Mouse (Mus musculus) MEL (cell line): ENCODE measurements around the gene Afg1l. TPM values are rescaled to one million over a fixed set of nuclear protein-coding genes. Genes with fewer than 3 reads are reported as not detected.
A peak's percentile ranks its signal among the peaks of the same experiment; 100 is the strongest.

Source experiments
- DNase-seq: peaks from one replicate; pipeline ENCODE4 v3.0.0; 2011; ENCODE audit warnings: low read depth, low spot score
- H3K27ac ChIP-seq: 2 replicates; pipeline ENCODE4 v1.5.1; 2012; ENCODE audit warnings: low read depth, mild to moderate bottlenecking, control low read depth, low read length, moderate library complexity; ENCODE audit not compliant: control insufficient read depth
- H3K27me3 ChIP-seq, 2 experiments: fragments of 150-350 bp in 1 of 2; sonication (generic) in 1 of 2; 2 replicates each; pipeline ENCODE4 v1.6.1; 2012; ENCODE audit warnings: low read length in 2 of 2, mild to moderate bottlenecking in 2 of 2, improper control_type of control experiment in 1 of 2, moderate library complexity in 1 of 2; ENCODE audit not compliant: insufficient read depth in 2 of 2, control insufficient read depth in 1 of 2
- H3K36me3 ChIP-seq, 2 experiments: 2 replicates each; pipeline ENCODE4 v1.6.1; 2012 to 2014; ENCODE audit warnings: low read length in 2 of 2, improper control_type of control experiment in 1 of 2, inconsistent platforms in 1 of 2, mild to moderate bottlenecking in 1 of 2; ENCODE audit not compliant: insufficient read depth in 2 of 2, control insufficient read depth in 1 of 2
- H3K4me1 ChIP-seq, 2 experiments: fragments of 150-350 bp in 1 of 2; sonication (generic) in 1 of 2; 2 replicates each; pipeline ENCODE4 v1.6.1; 2012; ENCODE audit warnings: low read length in 2 of 2, improper control_type of control experiment in 1 of 2, mild to moderate bottlenecking in 1 of 2; ENCODE audit not compliant: insufficient read depth in 2 of 2, control insufficient read depth in 1 of 2
- H3K4me3 ChIP-seq, 2 experiments: fragments of 150-350 bp in 1 of 2; sonication (generic) in 1 of 2; 2 replicates each; pipeline ENCODE4 v1.5.1; 2012; ENCODE audit warnings: low read depth in 2 of 2, low read length in 2 of 2, mild to moderate bottlenecking in 2 of 2, moderate library complexity in 2 of 2, control low read depth in 1 of 2, improper control_type of control experiment in 1 of 2; ENCODE audit not compliant: control insufficient read depth in 1 of 2, insufficient read depth in 1 of 2
- H3K79me2 ChIP-seq: 2 replicates; pipeline ENCODE4 v1.6.1; 2012; ENCODE audit warnings: mild to moderate bottlenecking, low read length, moderate library complexity; ENCODE audit not compliant: control insufficient read depth, poor library complexity, insufficient read depth
- H3K9ac ChIP-seq: 2 replicates; pipeline ENCODE4 v1.6.1; 2012; ENCODE audit warnings: low read depth, mild to moderate bottlenecking, control low read depth, low read length, moderate library complexity; ENCODE audit not compliant: control insufficient read depth, poor library complexity, severe bottlenecking
- H3K9me3 ChIP-seq: fragments of 150-350 bp; sonication (generic); replicated peaks from 2 replicates; pipeline ENCODE4 v1.6.1; 2012; ENCODE audit warnings: mild to moderate bottlenecking, low read length, improper control_type of control experiment, moderate library complexity; ENCODE audit not compliant: insufficient read depth
- BHLHE40 ChIP-seq: IDR thresholded peaks from 2 replicates; pipeline ENCODE4 v1.6.1; 2012; ENCODE audit warnings: low read depth, mild to moderate bottlenecking, inconsistent platforms, low read length, improper control_type of control experiment, borderline replicate concordance
- CTCF ChIP-seq, 3 experiments: IDR thresholded peaks in 2 of 3; conservative IDR thresholded peaks in 1 of 3; 2 replicates each; pipeline ENCODE4 v1.5.1; 2011 to 2012; ENCODE audit warnings: low read length in 3 of 3, low read depth in 2 of 3, mild to moderate bottlenecking in 2 of 3, improper control_type of control experiment in 1 of 3, inconsistent platforms in 1 of 3, mixed read lengths in 1 of 3, moderate library complexity in 1 of 3; ENCODE audit not compliant: control insufficient read depth in 1 of 3, insufficient read depth in 1 of 3, poor library complexity in 1 of 3, severe bottlenecking in 1 of 3
- E2F4 ChIP-seq: IDR thresholded peaks from 2 replicates; pipeline ENCODE4 v1.6.1; 2011; ENCODE audit warnings: low read depth, low read length, improper control_type of control experiment, borderline replicate concordance
- ELF1 ChIP-seq: IDR thresholded peaks from 2 replicates; pipeline ENCODE4 v1.6.1; 2014; ENCODE audit warnings: low read depth, mild to moderate bottlenecking, inconsistent platforms, low read length, improper control_type of control experiment, moderate library complexity
- EP300 ChIP-seq, 2 experiments: IDR thresholded peaks; 2 replicates each; pipeline ENCODE4 v1.6.1; 2011; ENCODE audit warnings: improper control_type of control experiment in 2 of 2, low read length in 2 of 2, low read depth in 1 of 2, mild to moderate bottlenecking in 1 of 2
- GATA1 ChIP-seq: IDR thresholded peaks from 2 replicates; pipeline ENCODE4 v1.6.1; 2011; ENCODE audit warnings: low read depth, low read length, improper control_type of control experiment
- MAFK ChIP-seq: IDR thresholded peaks from 2 replicates; pipeline ENCODE4 v1.6.1; 2011; ENCODE audit warnings: low read depth, mild to moderate bottlenecking, low read length, improper control_type of control experiment, borderline replicate concordance
- MEF2A ChIP-seq: IDR thresholded peaks from 2 replicates; pipeline ENCODE4 v1.6.1; 2014; ENCODE audit warnings: low read depth, mild to moderate bottlenecking, inconsistent platforms, low read length, improper control_type of control experiment; ENCODE audit not compliant: poor library complexity, insufficient replicate concordance, severe bottlenecking; ENCODE audit errors: extremely low read depth
- MXI1 ChIP-seq: IDR thresholded peaks from 2 replicates; pipeline ENCODE4 v1.6.1; 2011; ENCODE audit warnings: mild to moderate bottlenecking, low read depth, low read length, improper control_type of control experiment
- MYC ChIP-seq: IDR thresholded peaks from 2 replicates; pipeline ENCODE4 v1.6.1; 2011; ENCODE audit warnings: low read depth, mild to moderate bottlenecking, low read length, improper control_type of control experiment, moderate library complexity
- POLR2AphosphoS2 ChIP-seq: IDR thresholded peaks from 2 replicates; pipeline ENCODE4 v1.6.1; 2011; ENCODE audit warnings: low read length, improper control_type of control experiment
- RAD21 ChIP-seq: IDR thresholded peaks from 2 replicates; pipeline ENCODE4 v1.6.1; 2011; ENCODE audit warnings: mild to moderate bottlenecking, low read depth, low read length, improper control_type of control experiment
- RCOR1 ChIP-seq: IDR thresholded peaks from 2 replicates; pipeline ENCODE4 v1.6.1; 2012; ENCODE audit warnings: low read depth, mild to moderate bottlenecking, inconsistent platforms, low read length, improper control_type of control experiment
- SIN3A ChIP-seq: IDR thresholded peaks from 2 replicates; pipeline ENCODE4 v1.6.1; 2012; ENCODE audit warnings: low read length, improper control_type of control experiment, inconsistent platforms
- SMC3 ChIP-seq: IDR thresholded peaks from 2 replicates; pipeline ENCODE4 v1.6.1; 2011; ENCODE audit warnings: low read depth, low read length, improper control_type of control experiment
- TAL1 ChIP-seq: IDR thresholded peaks from 2 replicates; pipeline ENCODE4 v1.6.1; 2012; ENCODE audit warnings: mild to moderate bottlenecking, inconsistent platforms, low read length, moderate library complexity, mixed read lengths
- TBP ChIP-seq: IDR thresholded peaks from 2 replicates; pipeline ENCODE4 v1.8.0; 2011; ENCODE audit warnings: low read depth, low read length, improper control_type of control experiment
- USF2 ChIP-seq, 2 experiments: IDR thresholded peaks; 2 replicates each; pipeline ENCODE4 v1.6.1; 2011 to 2012; ENCODE audit warnings: improper control_type of control experiment in 2 of 2, low read length in 2 of 2, borderline replicate concordance in 1 of 2, inconsistent platforms in 1 of 2, low read depth in 1 of 2, mild to moderate bottlenecking in 1 of 2; ENCODE audit not compliant: insufficient read depth in 1 of 2
- ZC3H11A ChIP-seq: IDR thresholded peaks from 2 replicates; pipeline ENCODE4 v1.6.1; 2012; ENCODE audit warnings: low read depth, mild to moderate bottlenecking, inconsistent platforms, low read length, improper control_type of control experiment
- ZKSCAN1 ChIP-seq: IDR thresholded peaks from 2 replicates; pipeline ENCODE4 v1.6.1; 2012; ENCODE audit warnings: low read depth, mild to moderate bottlenecking, inconsistent platforms, low read length, improper control_type of control experiment, moderate library complexity
- ZNF384 ChIP-seq: IDR thresholded peaks from 2 replicates; pipeline ENCODE4 v1.6.1; 2012; ENCODE audit warnings: low read depth, mild to moderate bottlenecking, inconsistent platforms, low read length, improper control_type of control experiment
- polyA plus RNA-seq, 2 experiments: library from polyadenylated mRNA; stranded (reverse) in 1 of 2; unstranded in 1 of 2; fragments of >175 nt in 1 of 2; fragments of >200 nt in 1 of 2; gene quantifications; 2 replicates each; pipeline versions ENCODE4 v1.2.1 to v1.2.4; 2012; ENCODE audit warnings: low replicate concordance in 2 of 2, low read depth in 1 of 2; ENCODE audit not compliant: insufficient read length in 2 of 2, insufficient read depth in 1 of 2, missing spikeins in 1 of 2
- total RNA-seq: library from RNA; depleted of rRNA; stranded (reverse); fragments of 300-350 nt; gene quantifications from 2 replicates; pipeline ENCODE4 v1.2.3, GENCODE M21; 2012

Afg1l gene
- total and polyA plus RNA-seq, 3 experiments: 3.4 to 3.7 TPM; not detected in 1

DNA sequence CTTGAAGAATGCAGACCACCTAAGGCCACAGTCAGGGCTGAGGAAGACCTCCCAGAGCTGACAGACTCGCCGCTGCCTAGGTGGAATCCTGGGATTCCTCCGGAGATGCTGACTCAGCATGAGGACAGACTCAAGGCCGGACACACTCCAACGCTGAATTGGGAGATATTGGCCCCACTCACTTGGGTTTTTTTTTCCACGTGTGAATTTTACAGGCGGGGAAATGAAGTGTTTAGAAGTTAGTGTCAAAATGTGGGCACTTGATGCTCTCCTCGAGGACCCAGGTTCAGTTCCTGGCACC lies 169.7 kb downstream of the Afg1l start:
- DNase-seq: no peak
- Histone ChIP-seq H3K36me3 (no peaks in the 10 kb centered on the region), H3K4me1 (no peaks in the 10 kb centered on the region), H3K9me3 (no peaks in the 10 kb centered on the region), H3K27me3 (no peaks in the 10 kb centered on the region), H3K79me2 (no peaks in the 10 kb centered on the region), H3K4me3 (no peak overlapping the region), H3K27ac (no peak overlapping the region), H3K9ac (no peak overlapping the region)
- TF ChIP-seq ZNF384 (no peak), TBP (no peak), MYC (no peak), E2F4 (no peak), USF2 (IDR thresholded peaks at IDR 0.05; ENCODE audit: borderline replicate concordance in 1 of 2, insufficient read depth in 1 of 2, low read depth in 1 of 2, low read length in 2 of 2) (no peak), MXI1 (no peak), BHLHE40 (no peak), RCOR1 (no peak), EP300 (IDR thresholded peaks at IDR 0.05; ENCODE audit: low read depth in 1 of 2, low read length in 2 of 2) (no peak), ZC3H11A (no peak), MAFK (no peak), POLR2AphosphoS2 (no peak), TAL1 (no peak), MEF2A (no peak), ZKSCAN1 (no peak), ELF1 (no peak)

DNA sequence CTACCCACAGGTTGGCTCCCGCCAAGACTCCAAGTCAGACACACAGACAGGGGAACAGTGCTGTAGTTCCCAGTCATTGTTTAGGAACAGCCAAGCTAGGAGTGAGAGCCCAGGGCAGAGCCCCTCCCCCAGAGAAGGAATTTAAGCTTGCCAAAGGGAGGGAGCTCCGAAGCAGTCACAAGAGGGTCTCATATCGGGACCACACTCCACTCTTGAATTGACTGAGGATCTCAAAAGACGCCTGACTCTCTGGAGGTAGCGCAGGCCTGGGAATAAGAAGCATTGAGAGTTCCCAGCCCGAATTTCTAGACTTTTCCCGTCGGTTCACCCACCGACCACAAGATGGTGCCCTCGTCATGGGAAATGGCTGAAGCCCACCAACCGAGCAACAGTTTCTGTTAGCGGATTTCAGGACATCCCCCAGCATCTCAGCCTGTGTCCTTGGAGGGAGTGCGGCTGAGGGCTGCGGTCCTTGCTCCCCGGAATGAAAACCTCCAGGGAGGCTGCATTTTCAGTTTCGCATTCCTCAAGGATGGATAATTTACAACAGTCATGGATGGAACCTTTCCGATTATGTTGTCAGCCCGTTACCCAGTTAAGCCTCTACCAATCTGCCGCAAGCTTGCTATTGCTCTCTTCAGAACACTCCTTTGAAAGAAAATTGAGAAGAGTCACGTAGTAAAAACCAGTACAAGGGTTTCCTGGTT lies 170.2 kb downstream of the Afg1l start:
- peak; percentile 43; the same call in 1 of the 2 replicates for TF ChIP-seq SIN3A
- no peak for TF ChIP-seq GATA1
- peak; percentile 93 for TF ChIP-seq SMC3
- TF ChIP-seq RAD21: peak; percentile 98
- TF ChIP-seq RCOR1: no peak
- peak; percentile 58 to 97 (median 92); a peak in 5 of 6 replicates for TF ChIP-seq CTCF (IDR thresholded peaks at IDR 0.05 in 2 of 3, conservative IDR thresholded peaks at IDR 0.05 in 1 of 3; ENCODE audit: control insufficient read depth in 1 of 3, insufficient read depth in 1 of 3, low read depth in 2 of 3, low read length in 3 of 3, poor library complexity in 1 of 3, severe bottlenecking in 1 of 3)
- peak; percentile 97 for TF ChIP-seq ZC3H11A
- Histone ChIP-seq H3K27ac (no peak overlapping the region), H3K36me3 (no peaks in the 10 kb centered on the region), H3K4me3 (no peak overlapping the region), H3K9ac (no peak overlapping the region), H3K27me3 (no peaks in the 10 kb centered on the region), H3K9me3 (no peaks in the 10 kb centered on the region), H3K79me2 (no peaks in the 10 kb centered on the region), H3K4me1 (no peaks in the 10 kb centered on the region)
- DNase-seq: peak; percentile 64
